Mouse (Mus musculus) NIH3T3 (cell line): ENCODE measurements around the gene Bcl2l12.

Source experiments
- DNase-seq: peaks from one replicate; pipeline ENCODE4 v3.0.0-alpha.2; 2012; ENCODE audit warnings: low read depth

The Bcl2l12 gene

GRCm38 (mm10) chr7:44986879-44987718 lies 11.4 kb downstream of the Bcl2l12 start:
- no peak for DNase-seq

GRCm38 (mm10) chr7:44986192-44986878 lies 12.2 kb downstream of the Bcl2l12 start, which contains the start of gene Prmt1:
Gene Prmt1 (minus strand): TSS chr7:44986568.
- DNase-seq = peak; percentile 99

DNA sequence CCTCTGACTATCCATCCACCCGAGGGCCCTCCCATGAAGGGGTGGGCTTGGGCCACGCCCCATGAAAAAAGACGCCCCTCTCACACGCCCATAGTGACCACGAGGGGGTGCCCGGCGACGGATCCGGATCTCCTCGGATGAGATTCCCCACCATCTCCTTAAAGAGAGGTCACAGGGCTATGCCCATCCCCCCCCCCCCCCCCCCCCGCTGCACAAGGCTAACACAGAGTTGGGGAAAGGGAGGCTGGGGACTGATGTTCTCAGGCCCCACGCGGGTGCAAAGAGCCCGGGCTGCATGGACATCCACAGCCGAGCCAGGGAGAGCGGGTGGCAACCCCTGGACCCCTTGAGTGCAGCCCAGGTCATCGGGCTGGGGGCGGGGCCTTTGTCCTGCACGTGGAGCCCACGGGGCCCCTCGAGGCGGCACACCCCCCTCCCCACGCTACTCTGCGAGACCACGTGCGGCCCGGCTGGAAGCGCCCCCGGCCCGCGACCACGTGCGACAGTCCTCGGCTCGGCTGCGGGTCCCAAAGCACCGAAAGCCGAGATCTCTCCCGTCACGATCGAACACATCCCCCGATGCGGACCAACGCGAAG lies 12.8 kb downstream of the Bcl2l12 start:
- DNase-seq = peak; percentile 84

DNA sequence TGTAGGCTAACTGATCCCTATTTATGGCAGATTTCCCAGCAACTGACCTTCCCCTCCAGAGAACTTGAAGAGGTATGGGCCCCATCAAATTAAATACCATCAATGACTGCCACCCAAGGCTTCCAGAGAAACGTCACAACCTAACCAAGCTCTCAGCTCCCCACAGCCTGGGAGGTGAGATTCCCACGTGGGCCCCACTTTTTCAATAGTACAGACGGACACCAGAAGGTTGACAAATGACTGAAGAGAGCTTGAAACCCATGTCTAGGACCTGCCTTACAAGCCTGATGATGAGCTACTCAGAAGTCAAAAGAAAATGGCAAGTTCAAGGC lies 13.7 kb downstream of the Bcl2l12 start:
- no peak for DNase-seq

DNA sequence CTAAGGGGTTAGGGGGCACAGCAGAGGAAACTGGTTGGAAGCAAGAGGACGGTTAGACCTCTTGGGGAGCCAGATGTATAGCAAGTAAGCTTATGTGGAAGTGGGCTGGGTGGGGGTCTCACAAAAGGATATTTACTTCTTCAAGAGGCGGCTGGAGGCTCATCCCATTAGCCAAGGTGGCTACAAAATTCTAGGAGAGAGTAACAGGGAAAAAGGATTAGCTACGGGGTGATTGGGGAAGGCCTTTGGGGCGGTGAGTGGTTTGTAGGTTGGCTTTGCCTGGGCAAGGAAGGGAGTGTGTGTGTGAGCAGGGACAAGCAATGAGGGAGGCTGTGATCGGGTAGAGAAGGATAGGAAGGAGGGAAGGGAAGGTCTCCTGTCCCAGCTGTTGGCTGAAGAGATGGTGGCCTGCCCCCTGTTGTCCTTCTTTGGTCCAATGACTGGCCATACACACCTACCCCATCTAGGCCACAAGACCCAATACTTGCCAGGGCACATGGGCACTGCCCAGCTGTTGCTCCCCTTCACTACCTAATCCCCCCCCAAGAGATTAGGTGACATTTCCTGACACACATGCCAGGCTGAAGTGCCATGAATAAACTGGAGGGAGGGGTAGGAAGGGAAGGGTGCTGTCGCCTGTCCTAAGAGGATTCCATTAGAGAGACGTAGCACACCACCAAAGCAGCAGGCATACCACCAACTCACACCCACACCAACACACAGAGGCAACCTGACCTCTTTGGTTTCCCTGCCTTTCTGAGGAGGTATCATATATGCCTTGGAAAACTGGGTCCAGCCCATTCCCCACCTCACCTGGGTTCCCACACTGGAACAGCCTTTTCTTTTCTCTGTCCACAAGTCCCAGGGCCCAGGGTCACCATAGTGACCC lies 14.3 kb downstream of the Bcl2l12 start:
- DNase-seq = no peak

- DNase-seq = peak; percentile 92
Observed at GRCm38 (mm10) chr7:44983085-44983484, 15.4 kb downstream of the Bcl2l12 start.

DNA sequence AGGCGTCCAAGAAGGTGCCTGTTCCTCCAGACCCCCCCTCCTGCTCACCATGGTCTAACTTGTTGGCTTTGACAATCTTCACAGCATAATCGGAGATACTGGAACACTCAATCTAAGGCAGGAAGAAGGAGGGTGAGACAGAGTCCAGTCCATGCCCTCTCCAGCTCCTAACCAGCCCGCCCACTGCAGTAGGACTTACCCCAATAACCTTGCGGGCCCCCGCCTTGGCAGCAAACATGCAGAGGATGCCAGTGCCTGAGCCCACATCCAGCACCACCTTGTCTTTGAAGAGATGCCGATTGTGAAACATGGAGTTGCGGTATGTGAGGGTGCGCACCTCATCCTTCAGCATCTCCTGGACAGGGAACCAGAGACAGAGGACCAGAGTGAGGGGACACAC lies 17.0 kb downstream of the Bcl2l12 start:
- no peak for DNase-seq

- no peak for DNase-seq
Observed at GRCm38 (mm10) chr7:44978300-44978699, 20.2 kb downstream of the Bcl2l12 start.

DNA sequence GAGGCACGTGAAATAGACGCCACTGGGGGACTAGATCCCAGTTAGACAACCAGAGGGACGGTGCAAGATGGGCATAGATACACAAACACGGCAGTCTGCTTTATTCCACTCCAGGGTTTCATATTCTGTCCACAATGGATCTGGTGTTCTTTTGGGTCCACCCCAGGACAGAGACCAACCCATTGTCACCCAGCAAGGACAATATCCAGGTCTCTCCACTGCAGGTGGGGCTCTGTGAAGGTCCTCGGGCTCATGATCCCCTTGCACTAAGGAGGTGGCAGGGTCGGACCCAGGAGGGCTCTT lies 23.4 kb downstream of the Bcl2l12 start:
- no peak for DNase-seq

- DNase-seq = peak; percentile 86
Observed at GRCm38 (mm10) chr7:44974383-44975116, 24.0 kb downstream of the Bcl2l12 start, which contains the start of gene Cpt1c. Gene Cpt1c (minus strand): TSS chr7:44974851.

DNA sequence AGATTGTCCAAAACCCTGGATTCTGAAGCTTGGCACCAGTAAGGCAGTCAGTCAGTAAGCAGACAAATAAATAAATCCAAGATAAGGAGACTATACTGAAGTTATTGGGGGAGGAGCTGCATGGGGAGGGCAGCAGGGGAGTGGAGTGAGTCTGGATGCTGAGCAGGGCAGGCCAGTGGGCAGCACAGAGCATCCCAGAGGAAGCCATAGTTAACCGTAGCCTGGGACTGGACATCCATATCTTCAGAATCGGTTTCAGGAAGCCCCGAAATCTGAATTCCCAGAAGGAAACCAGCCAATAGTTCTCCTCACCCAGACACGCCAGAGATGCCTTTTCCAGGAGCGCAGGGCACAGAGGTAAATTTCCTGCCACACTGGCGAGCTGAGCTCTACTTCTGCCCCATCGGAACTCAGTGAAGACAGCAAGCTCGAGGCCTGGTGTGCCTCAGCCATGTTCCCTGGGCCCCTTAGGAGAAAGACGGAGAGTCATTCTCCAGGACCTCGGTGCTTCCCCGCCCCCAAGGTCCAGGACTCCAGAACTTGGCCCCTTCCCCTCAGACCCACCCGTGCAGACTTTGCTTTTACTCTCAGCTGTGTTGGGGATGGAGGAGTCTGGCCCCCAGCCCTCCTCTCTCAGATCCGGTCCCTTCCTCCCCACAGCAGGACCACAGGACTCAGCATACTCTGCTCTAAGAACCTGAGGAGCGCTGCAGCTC lies 24.9 kb downstream of the Bcl2l12 start:
- DNase-seq = no peak

GRCm38 (mm10) chr7:44971142-44971541 lies 27.4 kb downstream of the Bcl2l12 start:
- DNase-seq = no peak

- peak; percentile 32 for DNase-seq
Observed at GRCm38 (mm10) chr7:44970231-44970691, 28.3 kb downstream of the Bcl2l12 start.

DNA sequence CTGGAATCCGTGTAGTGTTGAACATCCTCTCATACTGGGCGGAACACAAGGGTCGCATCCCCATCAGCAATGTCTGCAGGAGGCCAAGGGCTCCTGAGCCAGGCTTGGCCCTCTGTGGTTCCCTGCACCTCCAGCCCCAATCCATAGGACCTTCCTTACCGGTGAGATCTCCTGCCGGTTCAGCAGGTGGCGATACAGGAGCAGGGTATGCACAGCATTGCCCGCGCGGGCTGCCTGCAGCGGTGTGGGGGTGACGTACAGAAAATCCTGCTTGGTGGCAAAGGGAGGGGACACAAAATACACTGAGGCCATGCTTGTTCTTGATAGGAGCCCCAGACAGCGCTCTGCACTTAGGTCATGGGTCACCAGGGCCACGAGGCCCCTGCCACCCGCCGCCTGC lies 31.9 kb downstream of the Bcl2l12 start:
- DNase-seq = no peak

DNA sequence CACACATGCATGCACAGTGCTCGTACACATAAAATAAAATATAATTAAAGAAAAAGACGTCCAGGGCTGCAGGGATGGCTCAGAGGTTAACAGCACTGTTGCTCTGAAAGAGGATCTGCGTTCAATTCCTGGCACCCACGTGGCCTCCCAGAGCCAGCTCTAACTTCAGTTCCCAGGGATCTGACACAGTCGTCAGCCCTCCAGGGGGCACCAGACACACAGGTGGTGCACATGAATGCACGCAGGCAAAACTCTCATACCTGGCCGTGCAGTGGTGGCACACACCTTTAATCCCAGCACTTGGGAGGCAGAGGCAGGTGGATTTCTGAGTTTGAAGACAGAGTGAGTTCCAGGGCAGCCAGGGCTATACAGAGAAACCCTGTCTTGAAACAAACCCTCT lies 32.5 kb downstream of the Bcl2l12 start:
- no peak for DNase-seq

DNA sequence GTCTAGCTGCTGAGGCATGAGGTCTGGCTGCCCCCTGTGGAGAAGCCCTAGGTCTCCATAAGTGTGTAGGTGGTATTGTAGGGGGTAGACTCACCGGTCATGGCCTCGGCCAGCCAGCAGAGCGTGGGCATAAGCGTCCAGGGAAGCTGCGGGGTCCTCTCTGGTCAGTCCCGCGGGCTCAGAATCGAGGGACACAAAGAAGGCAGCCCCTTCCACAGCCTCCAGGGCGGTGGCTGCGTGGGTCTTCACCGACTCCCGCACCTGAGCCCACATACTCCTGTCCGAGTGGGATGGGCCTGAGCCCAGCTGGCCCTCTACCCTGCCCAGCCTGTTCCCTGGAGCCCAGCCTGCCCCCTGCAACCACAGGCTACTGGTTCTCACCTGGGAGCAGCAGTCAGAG lies 33.5 kb downstream of the Bcl2l12 start:
- DNase-seq = no peak

DNA sequence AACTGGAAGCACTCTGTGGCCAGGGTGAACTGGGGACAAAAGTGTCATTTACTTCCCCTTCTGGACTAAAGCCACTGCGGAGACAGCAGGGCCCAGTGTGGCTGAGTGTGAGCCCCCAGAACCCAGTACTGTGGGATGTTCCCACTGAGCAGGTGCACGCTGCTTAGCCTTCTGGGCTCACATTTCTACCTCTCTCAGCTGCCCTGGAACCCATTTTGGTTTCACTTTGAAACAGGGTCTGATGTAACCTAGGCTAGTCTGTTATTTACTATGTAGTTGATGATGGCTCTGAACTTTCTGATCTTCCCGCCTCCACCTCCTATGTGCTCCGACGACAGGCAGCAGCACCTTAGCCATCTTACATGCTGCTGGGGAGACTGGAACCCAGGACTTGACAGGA lies 35.7 kb downstream of the Bcl2l12 start:
- no peak for DNase-seq

- no peak for DNase-seq
Observed at GRCm38 (mm10) chr7:44962337-44962736, 36.2 kb downstream of the Bcl2l12 start.

- no peak for DNase-seq
Observed at GRCm38 (mm10) chr7:44960512-44960910, 38.0 kb downstream of the Bcl2l12 start.

GRCm38 (mm10) chr7:44959874-44960511 lies 38.5 kb downstream of the Bcl2l12 start:
- no peak for DNase-seq
